Mouse (Mus musculus): ENCODE measurements at regions not wholly inside any gene's neighbourhood (a gene's known extent, or its start where the extent isn't known, plus 50 kb on each side); places are given as distances from the start of the nearest gene placed in this dataset.

DNA sequence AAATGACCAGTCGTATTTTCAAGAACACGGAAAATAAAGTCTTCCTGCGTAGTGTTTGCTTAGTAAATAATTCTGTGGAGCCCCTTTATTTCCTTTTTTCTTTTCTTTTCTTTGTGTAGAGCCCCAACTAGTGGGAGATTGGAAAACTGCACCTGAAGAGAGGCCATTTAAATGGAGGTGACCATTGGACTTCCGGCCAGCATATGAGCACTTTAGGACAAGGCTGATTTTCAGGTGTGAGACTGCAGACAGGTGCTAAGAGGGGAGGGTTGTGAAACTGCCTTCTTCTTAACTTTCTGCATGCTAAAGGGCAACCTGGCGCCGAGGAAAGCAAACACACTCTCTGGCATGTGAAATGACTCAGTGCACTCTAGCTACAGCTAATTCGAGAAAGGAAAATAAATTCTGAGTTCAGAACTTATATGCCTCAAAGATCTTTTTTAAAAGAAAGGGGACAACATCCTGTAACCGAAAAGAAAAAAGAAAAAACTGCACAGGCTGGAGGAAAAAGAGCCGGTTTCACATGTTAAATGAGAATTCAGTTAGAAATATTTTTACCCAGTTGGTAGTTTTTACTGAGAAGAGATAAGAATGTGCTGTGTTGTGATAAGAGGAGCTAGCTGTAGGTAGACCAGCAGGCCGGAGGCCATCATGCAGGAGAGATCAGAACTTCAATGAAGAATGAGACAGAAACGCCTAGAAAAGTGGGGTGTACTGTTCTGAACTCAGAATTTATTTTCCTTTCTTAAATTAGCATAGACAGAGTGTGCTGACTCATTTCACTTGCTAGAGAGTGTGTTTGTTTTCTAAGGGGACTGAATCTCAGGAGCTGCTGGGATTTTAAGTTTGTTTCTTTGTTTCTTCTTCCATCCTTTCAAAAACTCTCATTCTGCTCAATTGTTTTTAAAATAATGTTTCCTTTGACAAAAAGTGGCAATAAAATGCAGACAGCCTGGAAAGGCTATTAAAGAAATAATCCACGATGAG lies 65.8 kb upstream of the Prep start (continued):
- TF ChIP-seq KAT2A (conservative IDR thresholded peaks at IDR 0.05; ENCODE audit: low read depth, low read length) (no peak; the same call in 1 of the 2 replicates), POLR2A (IDR thresholded peaks at IDR 0.05; ENCODE audit: control insufficient read depth in 1 of 2, insufficient read depth in 1 of 2, low read depth in 1 of 2, low read length in 2 of 2, poor library complexity in 1 of 2) (no peak), MAX (IDR thresholded peaks at IDR 0.05; ENCODE audit: low read length) (no peak), POLR2AphosphoS5 (IDR thresholded peaks at IDR 0.05; ENCODE audit: borderline replicate concordance, low read depth, low read length) (no peak), ZNF384 (IDR thresholded peaks at IDR 0.05; ENCODE audit: low read depth, low read length) (peak; percentile 10; the same call in 1 of the 2 replicates), TBP (IDR thresholded peaks at IDR 0.05; ENCODE audit: low read depth, low read length) (no peak), SIN3A (IDR thresholded peaks at IDR 0.05; ENCODE audit: low read length) (peak; percentile 52), MEF2A (IDR thresholded peaks at IDR 0.05; ENCODE audit: extremely low read depth, insufficient replicate concordance, low read depth, low read length, poor library complexity, severe bottlenecking) (no peak), ETS1 (IDR thresholded peaks at IDR 0.05; ENCODE audit: low read depth, low read length) (peak; percentile 67), SMC3 (IDR thresholded peaks at IDR 0.05; ENCODE audit: low read depth, low read length) (peak; percentile 80), TCF12 (IDR thresholded peaks at IDR 0.05; ENCODE audit: low read depth, low read length) (peak; percentile 86), CHD1 (IDR thresholded peaks at IDR 0.05; ENCODE audit: low read depth, low read length) (no peak), MAZ (IDR thresholded peaks at IDR 0.05; ENCODE audit: low read depth, low read length) (no peak), MYB (IDR thresholded peaks at IDR 0.05; ENCODE audit: low read depth, low read length) (peak; percentile 77), CHD2 (IDR thresholded peaks at IDR 0.05; ENCODE audit: low read length) (no peak), ZMIZ1 (IDR thresholded peaks at IDR 0.05; ENCODE audit: low read depth, low read length) (no peak), RAD21 (IDR thresholded peaks at IDR 0.05; ENCODE audit: low read depth, low read length) (peak; percentile 98)

DNA sequence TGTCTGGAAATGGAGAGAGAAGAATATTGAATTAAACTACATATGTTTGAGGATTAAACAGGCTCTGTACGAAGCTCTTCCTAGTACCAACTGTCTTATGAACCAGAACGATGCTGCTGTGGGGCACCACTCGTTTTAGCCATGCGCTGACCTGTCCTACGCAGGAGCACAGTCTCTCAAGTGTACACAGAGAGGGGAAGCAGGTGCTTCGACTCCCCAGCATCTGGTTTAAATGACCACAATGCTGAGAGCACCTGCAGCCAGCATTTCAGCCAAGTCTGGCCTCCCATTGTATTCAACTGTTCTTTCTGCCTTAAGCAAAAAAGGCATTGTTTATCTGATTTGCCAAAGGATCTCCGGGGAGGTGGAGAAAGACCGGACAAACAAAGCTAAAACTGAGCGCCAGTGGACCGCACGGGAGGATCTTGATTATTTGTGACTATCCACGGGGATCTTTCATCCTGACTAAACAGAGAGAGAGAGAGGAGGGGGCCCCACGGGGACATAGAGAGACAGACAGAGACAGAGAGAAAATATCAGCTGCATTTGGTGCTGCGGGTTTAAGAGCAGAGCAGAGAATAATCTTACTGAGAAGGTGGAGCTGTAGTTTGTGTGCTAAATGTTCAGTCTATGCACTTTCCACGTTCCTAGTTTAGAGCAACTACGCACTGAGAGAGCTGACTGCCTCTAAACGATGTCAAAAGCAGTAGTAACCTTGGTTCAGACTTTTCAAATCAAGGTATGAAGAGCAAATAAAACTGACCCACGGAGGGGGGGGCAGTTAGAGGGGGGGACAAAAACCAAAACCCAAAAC lies 66.8 kb upstream of the Prep start:
- H3K9ac ChIP-seq (ENCODE audit: control insufficient read depth, low read depth, low read length, poor library complexity, severe bottlenecking) = peak overlapping the region; percentile 69
- H3K79me2 ChIP-seq (ENCODE audit: control insufficient read depth, insufficient read depth, low read length, poor library complexity) = no peaks in the 10 kb centered on the region; the same call in 1 of the 2 replicates
- no peak for DNase-seq (ENCODE audit: low read depth, low spot score)
- H3K4me1 ChIP-seq (ENCODE audit: control insufficient read depth in 1 of 2, insufficient read depth in 2 of 2, low read length in 2 of 2) = peaks cover 18 to 21% of the 10 kb centered on the region in 2 experiments
- H3K36me3 ChIP-seq (ENCODE audit: control insufficient read depth in 1 of 2, insufficient read depth in 2 of 2, low read length in 2 of 2) = peaks cover 0 to 22% of the 10 kb centered on the region in 2 experiments; a peak in 2 of 4 replicates
- no peaks in the 10 kb centered on the region for H3K27me3 ChIP-seq (ENCODE audit: control insufficient read depth in 1 of 2, insufficient read depth in 2 of 2, low read length in 2 of 2)
- H3K4me3 ChIP-seq (ENCODE audit: control insufficient read depth in 1 of 2, insufficient read depth in 1 of 2, low read depth in 2 of 2, low read length in 2 of 2) = peak overlapping the region; percentile 73
- H3K9me3 ChIP-seq (replicated peaks; ENCODE audit: insufficient read depth, low read length) = no peaks in the 10 kb centered on the region
- H3K27ac ChIP-seq (ENCODE audit: control insufficient read depth, low read depth, low read length) = peak overlapping the region; percentile 44
- TF ChIP-seq RAD21 (IDR thresholded peaks at IDR 0.05; ENCODE audit: low read depth, low read length) = no peak
- no peak for TF ChIP-seq USF2 (IDR thresholded peaks at IDR 0.05; ENCODE audit: borderline replicate concordance in 1 of 2, insufficient read depth in 1 of 2, low read depth in 1 of 2, low read length in 2 of 2)
- peak; percentile 56 for TF ChIP-seq GATA1 (IDR thresholded peaks at IDR 0.05; ENCODE audit: low read depth, low read length)

All from MEL (cell line).